Mouse (Mus musculus) erythroblast, embryonic 14.5 days (primary cell): Measurements from ENCODE around the gene Spin1.

Source experiments
- GATA1 ChIP-seq: IDR thresholded peaks from 2 replicates; pipeline ENCODE4 v1.6.1; 2012; ENCODE audit warnings: low read length, inconsistent platforms, mixed read lengths
- TAL1 ChIP-seq: IDR thresholded peaks from 3 replicates; pipeline ENCODE4 v1.6.1; 2012; ENCODE audit warnings: low read length, inconsistent platforms, mixed read lengths

DNA sequence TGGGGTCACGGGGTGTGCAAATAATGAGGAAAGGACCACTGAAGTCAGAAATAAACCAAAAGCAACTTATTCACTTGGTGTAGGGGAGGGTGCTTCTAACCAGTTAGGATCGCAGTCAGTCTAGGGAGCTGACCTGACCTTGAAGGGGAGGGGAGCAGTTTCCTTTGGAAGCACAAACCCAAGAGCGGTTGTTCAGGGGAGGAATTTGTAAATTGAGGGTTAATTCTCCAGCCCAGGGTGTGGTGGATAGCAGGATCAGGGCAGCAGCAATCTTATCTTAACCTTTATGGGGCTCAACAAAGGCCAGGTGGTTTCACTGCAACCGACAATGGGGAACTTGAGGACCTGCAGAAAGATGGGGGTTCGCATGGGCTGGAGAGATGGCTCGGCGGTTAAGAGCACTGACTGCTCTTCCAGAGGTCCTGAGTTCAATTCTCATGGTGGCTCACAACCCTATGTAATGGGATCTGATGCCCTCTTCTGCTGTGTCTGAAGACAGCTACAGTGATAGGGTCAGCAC lies 5.4 kb upstream of the Spin1 start:
- TF ChIP-seq TAL1 (no peak), GATA1 (no peak)
